Comparison of ENCODE assay signal across 8 mouse cellular contexts in genomic region chr4:156188162-156188810, GRCm38 (mm10). TPM values are rescaled to one million over a fixed set of nuclear protein-coding genes. Genes with fewer than 3 reads are reported as not detected.
DNase-seq lines count a peak whose midpoint lies in the region; ATAC-seq and TF ChIP-seq lines count a peak whose summit lies in the region.

No protein-coding gene starts in this region.

- peaks cover 25% of the 10 kb centered on the region for H3K36me3 ChIP-seq in kidney, embryonic 16.5 days (ENCODE audit: insufficient read depth, low read length)
- H3K36me3 ChIP-seq in hindbrain, embryonic 11.5 days (ENCODE audit: control insufficient read depth, insufficient read depth, low read length), result no peaks in the 10 kb centered on the region
- 0 out of 2 replicates have a peak, but pooled peaks cover 3% of the 10 kb centered on the region for H3K36me3 ChIP-seq in midbrain, embryonic 15.5 days (replicated peaks)

- no peak for TF ChIP-seq POLR2A in cortical plate, adult 2 months (IDR thresholded peaks at IDR 0.05; ENCODE audit: extremely low read depth, insufficient read depth, low read length)

- H3K27me3 ChIP-seq in kidney, embryonic 16.5 days (ENCODE audit: insufficient read depth, low read length), result no peaks in the 10 kb centered on the region
- no peaks in the 10 kb centered on the region; the same call in 1 of the 2 replicates for H3K27me3 ChIP-seq in hindbrain, embryonic 11.5 days (ENCODE audit: control insufficient read depth, insufficient read depth, low read length)
- no peaks in the 10 kb centered on the region for H3K27me3 ChIP-seq in midbrain, embryonic 15.5 days (replicated peaks)

- no peak for DNase-seq in kidney, postnatal 14 days
- no peak for DNase-seq in hindbrain, embryonic 11.5 days (ENCODE audit: low spot score)
- DNase-seq in thymus, postnatal 4 days, result no peak
- no peak for DNase-seq in natural killer cell, adult 2 months (ENCODE audit: low spot score in 2 of 2)

- H3K4me3 ChIP-seq in kidney, embryonic 16.5 days (ENCODE audit: low read length), result no peak overlapping the region
- no peak overlapping the region for H3K4me3 ChIP-seq in cortical plate, adult 2 months (ENCODE audit: insufficient read depth, low read length)
- no peak overlapping the region for H3K4me3 ChIP-seq in hindbrain, embryonic 11.5 days (ENCODE audit: low read depth, low read length)
- H3K4me3 ChIP-seq in midbrain, embryonic 15.5 days, result no peak overlapping the region

- no peak for ATAC-seq in kidney, embryonic 16.5 days (ENCODE audit: low FRiP score, low TSS enrichment)
- ATAC-seq in hindbrain, embryonic 11.5 days (ENCODE audit: low FRiP score), result peak; percentile 2; the same call in 1 of the 2 replicates
- no peak for ATAC-seq in midbrain, embryonic 15.5 days (replicated peaks)
- no peak for ATAC-seq in inflammation-experienced regulatory T-cells, adult 6 months

- H3K4me2 ChIP-seq in kidney, embryonic 16.5 days (replicated peaks; ENCODE audit: low read depth, low read length), result no peak overlapping the region
- no peak overlapping the region; the same call in 1 of the 2 replicates for H3K4me2 ChIP-seq in hindbrain, embryonic 11.5 days (replicated peaks; ENCODE audit: low read depth, low read length)
- H3K4me2 ChIP-seq in midbrain, embryonic 15.5 days, result peak overlapping the region; percentile 14; the same call in 1 of the 2 replicates

- peaks cover 83% of the 10 kb centered on the region for H3K4me1 ChIP-seq in kidney, embryonic 16.5 days (ENCODE audit: insufficient read depth, low read length)
- H3K4me1 ChIP-seq in cortical plate, adult 2 months (ENCODE audit: control insufficient read depth, insufficient read depth, low read length), result peaks cover 11% of the 10 kb centered on the region
- peaks cover 56% of the 10 kb centered on the region for H3K4me1 ChIP-seq in hindbrain, embryonic 11.5 days (replicated peaks; ENCODE audit: control insufficient read depth, insufficient read depth, low read length)
- peaks cover 73% of the 10 kb centered on the region for H3K4me1 ChIP-seq in midbrain, embryonic 15.5 days

- no peak overlapping the region for H3K9ac ChIP-seq in kidney, embryonic 16.5 days (replicated peaks; ENCODE audit: low read length)
- no peak overlapping the region; the same call in 1 of the 2 replicates for H3K9ac ChIP-seq in hindbrain, embryonic 11.5 days (ENCODE audit: low read depth, low read length)
- no peak overlapping the region for H3K9ac ChIP-seq in midbrain, embryonic 15.5 days

- no peaks in the 10 kb centered on the region for H3K9me3 ChIP-seq in kidney, embryonic 16.5 days (ENCODE audit: low read length)
- no peaks in the 10 kb centered on the region for H3K9me3 ChIP-seq in hindbrain, embryonic 11.5 days (ENCODE audit: control insufficient read depth, low read length)
- H3K9me3 ChIP-seq in midbrain, embryonic 15.5 days, result no peaks in the 10 kb centered on the region

- 71% methylated on average over 5 of the region's 5 CpGs for WGBS in kidney, embryonic 16.5 days
- 24% methylated on average over 5 of the region's 5 CpGs for WGBS in hindbrain, embryonic 11.5 days
- WGBS in midbrain, embryonic 15.5 days, result 31% methylated on average over 5 of the region's 5 CpGs

- no peak for TF ChIP-seq CTCF in cortical plate, adult 2 months (IDR thresholded peaks at IDR 0.05; ENCODE audit: extremely low read depth, insufficient read depth, low read length)

- peak overlapping the region; percentile 84 for H3K27ac ChIP-seq in kidney, embryonic 16.5 days (ENCODE audit: low read length)
- peak overlapping the region; percentile 75; the same call in 1 of the 2 replicates for H3K27ac ChIP-seq in cortical plate, adult 2 months (ENCODE audit: insufficient read depth, low read length)
- peak overlapping the region; percentile 91 for H3K27ac ChIP-seq in hindbrain, embryonic 11.5 days (ENCODE audit: low read depth, low read length)
- peak overlapping the region; percentile 68 for H3K27ac ChIP-seq in midbrain, embryonic 15.5 days

RNA-seq across cellular contexts. Expression of gene Agrn, which starts 9.0 kb away (rescaled TPM):
- 109 and 111 TPM in 2 replicates for polyA plus RNA-seq in kidney, embryonic 16.5 days (2015; fragmentation: Nextera tagmentation; extraction: Ambion mirVana)
- 186 and 206 TPM in 2 replicates for polyA plus RNA-seq in cortical plate, adult 2 months (2012; rRNA removed)
- polyA plus RNA-seq in hindbrain, embryonic 11.5 days (2014; fragmentation: Nextera tagmentation; extraction: Ambion mirVana), result 79.7 and 80.7 TPM in 2 replicates
- 141 and 142 TPM in 2 replicates for polyA plus RNA-seq in midbrain, embryonic 15.5 days (2015; fragmentation: Nextera tagmentation; extraction: Ambion mirVana)
- polyA plus RNA-seq in inflammation-experienced regulatory T-cells, adult 6 months (2017; shearing (Covaris generic)), result 1 to 10 TPM; 2.2 to 4.3 (median 4.2) TPM

RNA-seq across cellular contexts. Expression of gene Isg15, which starts 12.3 kb away (rescaled TPM):
- polyA plus RNA-seq in kidney, embryonic 16.5 days (2015; fragmentation: Nextera tagmentation; extraction: Ambion mirVana), result 2.2 and 2.8 TPM in 2 replicates
- 5.6 and 8.8 TPM in 2 replicates for polyA plus RNA-seq in cortical plate, adult 2 months (2012; rRNA removed)
- 0.54 and 1.2 TPM in 2 replicates for polyA plus RNA-seq in hindbrain, embryonic 11.5 days (2014; fragmentation: Nextera tagmentation; extraction: Ambion mirVana)
- polyA plus RNA-seq in midbrain, embryonic 15.5 days (2015; fragmentation: Nextera tagmentation; extraction: Ambion mirVana), result 2.2 and 3.8 TPM in 2 replicates
- polyA plus RNA-seq in inflammation-experienced regulatory T-cells, adult 6 months (2017; shearing (Covaris generic)), result 10 to 100 TPM; 34.7 to 48.9 (median 41.6) TPM

RNA-seq across cellular contexts. Expression of gene AW011738, which starts 14.8 kb away (rescaled TPM):
- 8.1 and 8.7 TPM in 2 replicates for polyA plus RNA-seq in kidney, embryonic 16.5 days (2015; fragmentation: Nextera tagmentation; extraction: Ambion mirVana)
- 3.5 and 3.7 TPM in 2 replicates for polyA plus RNA-seq in cortical plate, adult 2 months (2012; rRNA removed)
- polyA plus RNA-seq in hindbrain, embryonic 11.5 days (2014; fragmentation: Nextera tagmentation; extraction: Ambion mirVana), result 2.0 and 3.1 TPM in 2 replicates
- 4.0 and 4.9 TPM in 2 replicates for polyA plus RNA-seq in midbrain, embryonic 15.5 days (2015; fragmentation: Nextera tagmentation; extraction: Ambion mirVana)
- polyA plus RNA-seq in inflammation-experienced regulatory T-cells, adult 6 months (2017; shearing (Covaris generic)), result 1 to 10 TPM; 2.9 to 5.3 (median 3.2) TPM

RNA-seq across cellular contexts. Expression of gene Perm1, which starts 27.4 kb away (rescaled TPM):
- polyA plus RNA-seq in kidney, embryonic 16.5 days (2015; fragmentation: Nextera tagmentation; extraction: Ambion mirVana), result 0.70 and 0.90 TPM in 2 replicates
- 0.57 and 0.65 TPM in 2 replicates for polyA plus RNA-seq in cortical plate, adult 2 months (2012; rRNA removed)
- polyA plus RNA-seq in hindbrain, embryonic 11.5 days (2014; fragmentation: Nextera tagmentation; extraction: Ambion mirVana), result 1.1 and 1.4 TPM in 2 replicates
- 2.2 and 2.4 TPM in 2 replicates for polyA plus RNA-seq in midbrain, embryonic 15.5 days (2015; fragmentation: Nextera tagmentation; extraction: Ambion mirVana)
- under 1 TPM; 0.55 to 0.90 (median 0.74) TPM for polyA plus RNA-seq in inflammation-experienced regulatory T-cells, adult 6 months (2017; shearing (Covaris generic))

RNA-seq across cellular contexts. Expression of gene Plekhn1, which starts 46.4 kb away (rescaled TPM):
- 22.3 and 24.1 TPM in 2 replicates for polyA plus RNA-seq in kidney, embryonic 16.5 days (2015; fragmentation: Nextera tagmentation; extraction: Ambion mirVana)
- polyA plus RNA-seq in cortical plate, adult 2 months (2012; rRNA removed), result 70.6 and 79.0 TPM in 2 replicates
- 17.0 and 17.8 TPM in 2 replicates for polyA plus RNA-seq in hindbrain, embryonic 11.5 days (2014; fragmentation: Nextera tagmentation; extraction: Ambion mirVana)
- polyA plus RNA-seq in midbrain, embryonic 15.5 days (2015; fragmentation: Nextera tagmentation; extraction: Ambion mirVana), result 29.1 and 30.1 TPM in 2 replicates
- polyA plus RNA-seq in inflammation-experienced regulatory T-cells, adult 6 months (2017; shearing (Covaris generic)), result 10 to 100 TPM in 1 of 3 experiments, 1 to 10 TPM in 2; 4.3 to 11.0 (median 8.1) TPM

Comparison
In these comparisons a context has a peak if more than half of its experiments do, and no peak if none do; other contexts are left out.
1. RNA of gene Agrn, which starts 9.0 kb away (polyA plus RNA-seq): 186 to 206 TPM in cortical plate, adult 2 months, 141 to 142 TPM in midbrain, embryonic 15.5 days, 109 to 111 TPM in kidney, embryonic 16.5 days and 79.7 to 80.7 TPM in hindbrain, embryonic 11.5 days; 2.2 to 4.3 TPM in inflammation-experienced regulatory T-cells, adult 6 months; every median in the first group is over 10 times any median in the second.
2. Peak in every context shown above with its lines, with median percentiles within 50 percentile points of each other: H3K27ac ChIP-seq.